Mouse (Mus musculus): ENCODE data around the gene Pak6. TPM values are rescaled to one million over a fixed set of nuclear protein-coding genes. Genes with fewer than 3 reads are reported as not detected.

Gene Pak6
- polyA plus RNA-seq, 1 experiment from 2014 or later: 8.3 TPM

- Histone ChIP-seq H3K9ac (ENCODE audit: low read length) (no peak overlapping the region), H3K4me2 (ENCODE audit: low read length) (no peak overlapping the region), H3K4me1 (ENCODE audit: control insufficient read depth in 2 of 2, insufficient read depth in 2 of 2, low read length in 2 of 2) (peaks cover 15 to 28% of the 10 kb centered on the region in 2 experiments), H3K9me3 (ENCODE audit: control insufficient read depth, low read length) (no peaks in the 10 kb centered on the region), H3K27me3 (ENCODE audit: control insufficient read depth, insufficient read depth, low read length) (peaks cover 69% of the 10 kb centered on the region), H3K4me3 (ENCODE audit: control insufficient read depth in 1 of 2, insufficient read depth in 1 of 2, low read depth in 1 of 2, low read length in 2 of 2) (no peak overlapping the region), H3K27ac (replicated peaks in 1 of 2; ENCODE audit: control insufficient read depth in 1 of 2, insufficient read depth in 1 of 2, low read depth in 2 of 2, low read length in 2 of 2) (no peak overlapping the region), H3K36me3 (ENCODE audit: control insufficient read depth, insufficient read depth, low read length) (no peaks in the 10 kb centered on the region)
- WGBS: 23% methylated on average over 7 of the region's 7 CpGs
- no peak for ATAC-seq (ENCODE audit: insufficient number of reproducible peaks, insufficient read depth, low FRiP score, low read depth)
Observed at GRCm38 (mm10) chr2:118674500-118674899, 11.4 kb downstream of the Pak6 start.

GRCm38 (mm10) chr2:118676839-118677741 lies 14.0 kb downstream of the Pak6 start:
- H3K36me3 ChIP-seq (ENCODE audit: control insufficient read depth, insufficient read depth, low read length): no peaks in the 10 kb centered on the region
- under 1% methylated on average over 84 of the region's 89 CpGs for WGBS
- H3K27me3 ChIP-seq (ENCODE audit: control insufficient read depth, insufficient read depth, low read length): peaks cover 72% of the 10 kb centered on the region
- peak overlapping the region; percentile 78 for H3K9ac ChIP-seq (ENCODE audit: low read length)
- H3K4me3 ChIP-seq (ENCODE audit: control insufficient read depth in 1 of 2, insufficient read depth in 1 of 2, low read depth in 1 of 2, low read length in 2 of 2): peak overlapping the region; percentile 40 to 62
- no peaks in the 10 kb centered on the region for H3K9me3 ChIP-seq (ENCODE audit: control insufficient read depth, low read length)
- peaks cover 12 to 18% of the 10 kb centered on the region in 2 experiments for H3K4me1 ChIP-seq (ENCODE audit: control insufficient read depth in 2 of 2, insufficient read depth in 2 of 2, low read length in 2 of 2)
- H3K27ac ChIP-seq (replicated peaks in 1 of 2; ENCODE audit: control insufficient read depth in 1 of 2, insufficient read depth in 1 of 2, low read depth in 2 of 2, low read length in 2 of 2): no peak overlapping the region
- ATAC-seq (ENCODE audit: insufficient number of reproducible peaks, insufficient read depth, low FRiP score, low read depth): no peak
- peak overlapping the region; percentile 99 for H3K4me2 ChIP-seq (ENCODE audit: low read length)

- H3K4me1 ChIP-seq (ENCODE audit: control insufficient read depth in 2 of 2, insufficient read depth in 2 of 2, low read length in 2 of 2): peaks cover 19 to 25% of the 10 kb centered on the region in 2 experiments
- no peak for ATAC-seq (ENCODE audit: insufficient number of reproducible peaks, insufficient read depth, low FRiP score, low read depth)
- H3K4me2 ChIP-seq (ENCODE audit: low read length): peak overlapping the region; percentile 99
- WGBS: 21% methylated on average over 4 of the region's 4 CpGs
- H3K9me3 ChIP-seq (ENCODE audit: control insufficient read depth, low read length): no peaks in the 10 kb centered on the region
- peak overlapping the region; percentile 78 for H3K9ac ChIP-seq (ENCODE audit: low read length)
- no peaks in the 10 kb centered on the region for H3K36me3 ChIP-seq (ENCODE audit: control insufficient read depth, insufficient read depth, low read length)
- peak overlapping the region; percentile 40 to 62 for H3K4me3 ChIP-seq (ENCODE audit: control insufficient read depth in 1 of 2, insufficient read depth in 1 of 2, low read depth in 1 of 2, low read length in 2 of 2)
- H3K27ac ChIP-seq (replicated peaks in 1 of 2; ENCODE audit: control insufficient read depth in 1 of 2, insufficient read depth in 1 of 2, low read depth in 2 of 2, low read length in 2 of 2): no peak overlapping the region
- peaks cover 65% of the 10 kb centered on the region for H3K27me3 ChIP-seq (ENCODE audit: control insufficient read depth, insufficient read depth, low read length)
Observed at GRCm38 (mm10) chr2:118677817-118678216, 14.7 kb downstream of the Pak6 start.

- peaks cover 50% of the 10 kb centered on the region for H3K27me3 ChIP-seq (ENCODE audit: control insufficient read depth, insufficient read depth, low read length)
- ATAC-seq (ENCODE audit: insufficient number of reproducible peaks, insufficient read depth, low FRiP score, low read depth): no peak
- no peak overlapping the region for H3K4me3 ChIP-seq (ENCODE audit: control insufficient read depth in 1 of 2, insufficient read depth in 1 of 2, low read depth in 1 of 2, low read length in 2 of 2)
- H3K9ac ChIP-seq (ENCODE audit: low read length): no peak overlapping the region
- WGBS: 67% methylated on average over 3 of the region's 3 CpGs
- H3K4me1 ChIP-seq (ENCODE audit: control insufficient read depth in 2 of 2, insufficient read depth in 2 of 2, low read length in 2 of 2): peaks cover 23 to 31% of the 10 kb centered on the region in 2 experiments
- no peaks in the 10 kb centered on the region for H3K9me3 ChIP-seq (ENCODE audit: control insufficient read depth, low read length)
- no peak overlapping the region for H3K4me2 ChIP-seq (ENCODE audit: low read length)
- no peaks in the 10 kb centered on the region for H3K36me3 ChIP-seq (ENCODE audit: control insufficient read depth, insufficient read depth, low read length)
- H3K27ac ChIP-seq (replicated peaks in 1 of 2; ENCODE audit: control insufficient read depth in 1 of 2, insufficient read depth in 1 of 2, low read depth in 2 of 2, low read length in 2 of 2): no peak overlapping the region
Observed at GRCm38 (mm10) chr2:118679577-118679976, 16.5 kb downstream of the Pak6 start.

- 92% methylated on average over 6 of the region's 6 CpGs for WGBS
- no peak overlapping the region for H3K4me3 ChIP-seq (ENCODE audit: control insufficient read depth in 1 of 2, insufficient read depth in 1 of 2, low read depth in 1 of 2, low read length in 2 of 2)
- H3K27me3 ChIP-seq (ENCODE audit: control insufficient read depth, insufficient read depth, low read length): peaks cover 37% of the 10 kb centered on the region
- ATAC-seq (ENCODE audit: insufficient number of reproducible peaks, insufficient read depth, low FRiP score, low read depth): no peak
- no peaks in the 10 kb centered on the region for H3K9me3 ChIP-seq (ENCODE audit: control insufficient read depth, low read length)
- H3K4me1 ChIP-seq (ENCODE audit: control insufficient read depth in 2 of 2, insufficient read depth in 2 of 2, low read length in 2 of 2): peaks cover 23 to 34% of the 10 kb centered on the region in 2 experiments
- H3K36me3 ChIP-seq (ENCODE audit: control insufficient read depth, insufficient read depth, low read length): no peaks in the 10 kb centered on the region
- H3K9ac ChIP-seq (ENCODE audit: low read length): no peak overlapping the region
- no peak overlapping the region for H3K4me2 ChIP-seq (ENCODE audit: low read length)
- no peak overlapping the region for H3K27ac ChIP-seq (replicated peaks in 1 of 2; ENCODE audit: control insufficient read depth in 1 of 2, insufficient read depth in 1 of 2, low read depth in 2 of 2, low read length in 2 of 2)
Observed at GRCm38 (mm10) chr2:118680926-118681325, 17.8 kb downstream of the Pak6 start.

- Histone ChIP-seq H3K9ac (ENCODE audit: low read length) (no peak overlapping the region), H3K9me3 (ENCODE audit: control insufficient read depth, low read length) (no peaks in the 10 kb centered on the region), H3K4me2 (ENCODE audit: low read length) (no peak overlapping the region), H3K27ac (replicated peaks in 1 of 2; ENCODE audit: control insufficient read depth in 1 of 2, insufficient read depth in 1 of 2, low read depth in 2 of 2, low read length in 2 of 2) (peak overlapping the region in 1 of 2 experiments; percentile 64; a peak in 3 of 4 replicates), H3K4me3 (ENCODE audit: control insufficient read depth in 1 of 2, insufficient read depth in 1 of 2, low read depth in 1 of 2, low read length in 2 of 2) (no peak overlapping the region), H3K27me3 (ENCODE audit: control insufficient read depth, insufficient read depth, low read length) (peaks cover 20% of the 10 kb centered on the region), H3K36me3 (ENCODE audit: control insufficient read depth, insufficient read depth, low read length) (no peaks in the 10 kb centered on the region), H3K4me1 (ENCODE audit: control insufficient read depth in 2 of 2, insufficient read depth in 2 of 2, low read length in 2 of 2) (peaks cover 19 to 30% of the 10 kb centered on the region in 2 experiments)
- ATAC-seq (ENCODE audit: insufficient number of reproducible peaks, insufficient read depth, low FRiP score, low read depth): peak; percentile 48
- 40% methylated on average over 8 of the region's 8 CpGs for WGBS
Observed at GRCm38 (mm10) chr2:118682544-118683260, 19.6 kb downstream of the Pak6 start.

- WGBS: 69% methylated on average over 4 of the region's 4 CpGs
- Histone ChIP-seq H3K4me2 (ENCODE audit: low read length) (no peak overlapping the region), H3K27me3 (ENCODE audit: control insufficient read depth, insufficient read depth, low read length) (peaks cover 2% of the 10 kb centered on the region; the same call in 1 of the 2 replicates), H3K27ac (replicated peaks in 1 of 2; ENCODE audit: control insufficient read depth in 1 of 2, insufficient read depth in 1 of 2, low read depth in 2 of 2, low read length in 2 of 2) (no peak overlapping the region), H3K36me3 (ENCODE audit: control insufficient read depth, insufficient read depth, low read length) (no peaks in the 10 kb centered on the region), H3K4me3 (ENCODE audit: control insufficient read depth in 1 of 2, insufficient read depth in 1 of 2, low read depth in 1 of 2, low read length in 2 of 2) (no peak overlapping the region), H3K9ac (ENCODE audit: low read length) (no peak overlapping the region), H3K4me1 (ENCODE audit: control insufficient read depth in 2 of 2, insufficient read depth in 2 of 2, low read length in 2 of 2) (peaks cover 16 to 26% of the 10 kb centered on the region in 2 experiments), H3K9me3 (ENCODE audit: control insufficient read depth, low read length) (no peaks in the 10 kb centered on the region)
- ATAC-seq (ENCODE audit: insufficient number of reproducible peaks, insufficient read depth, low FRiP score, low read depth): no peak
Observed at GRCm38 (mm10) chr2:118685088-118685487, 22.0 kb downstream of the Pak6 start.

Data from heart, embryonic 14.5 days (tissue).